Mouse (Mus musculus) T-cell, adult 2 months (primary cell): ENCODE results near the gene Kcnj4.

Experiments used
- DNase-seq: peaks from one replicate; pipeline ENCODE4 v3.0.0; 2022; ENCODE audit warnings: low spot score

Gene Kcnj4

GRCm38 (mm10) chr15:79455106-79455810, 49.8 kb downstream of the Kcnj4 start, which contains the start of gene Csnk1e:
Gene Csnk1e, minus strand, starts transcription at chr15:79455566.
- DNase-seq: peak; percentile 13

- DNase-seq: no peak
These were observed 51.2 kb downstream of the Kcnj4 start for GRCm38 (mm10) chr15:79453831-79454230.

- no peak for DNase-seq
These were observed 57.0 kb downstream of the Kcnj4 start for GRCm38 (mm10) chr15:79448041-79448440.

- DNase-seq: no peak
These were observed 59.0 kb downstream of the Kcnj4 start for GRCm38 (mm10) chr15:79445786-79446654.

GRCm38 (mm10) chr15:79443856-79444410, 61.1 kb downstream of the Kcnj4 start:
- DNase-seq: no peak

GRCm38 (mm10) chr15:79442961-79443518, 62.0 kb downstream of the Kcnj4 start:
- DNase-seq: no peak

- DNase-seq: no peak
These were observed 62.8 kb downstream of the Kcnj4 start for GRCm38 (mm10) chr15:79442257-79442611.

- DNase-seq: peak; percentile 55
These were observed 63.4 kb downstream of the Kcnj4 start for GRCm38 (mm10) chr15:79441331-79442256.

- no peak for DNase-seq
These were observed 64.2 kb downstream of the Kcnj4 start for GRCm38 (mm10) chr15:79440651-79441330.

GRCm38 (mm10) chr15:79440223-79440622, 64.8 kb downstream of the Kcnj4 start:
- peak; percentile 10 for DNase-seq

GRCm38 (mm10) chr15:79439386-79439785, 65.7 kb downstream of the Kcnj4 start:
- DNase-seq: no peak

GRCm38 (mm10) chr15:79438816-79439215, 66.2 kb downstream of the Kcnj4 start:
- DNase-seq: no peak

GRCm38 (mm10) chr15:79438209-79438810, 66.7 kb downstream of the Kcnj4 start:
- DNase-seq: no peak

GRCm38 (mm10) chr15:79437541-79438208, 67.4 kb downstream of the Kcnj4 start:
- DNase-seq: no peak

GRCm38 (mm10) chr15:79436481-79436921, 68.5 kb downstream of the Kcnj4 start:
- DNase-seq: no peak

GRCm38 (mm10) chr15:79435191-79435671, 69.8 kb downstream of the Kcnj4 start:
- DNase-seq: no peak
